Mouse (Mus musculus) kidney, embryonic 16.5 days (tissue): Measurements from ENCODE around the gene Pdha1. TPM values are rescaled to one million over a fixed set of nuclear protein-coding genes. Genes with fewer than 3 reads are reported as not detected.

Experiments used
- polyA plus RNA-seq: library from polyadenylated mRNA; unstranded; fragments of >200 nt; fragmentation: Nextera tagmentation; extraction: Ambion mirVana; gene quantifications from 2 replicates; pipeline ENCODE4 v1.2.1, GENCODE M21; 2015

Gene Pdha1
- polyA plus RNA-seq, 1 experiment from 2014 or later: 165 TPM

Other genes with a start within 250 kb of the Pdha1 start
- gene Map3k15, start 150.0 kb downstream of the Pdha1 start, polyA plus RNA-seq: 0.39 and 0.45 TPM in 2 replicates